Mouse (Mus musculus): ENCODE measurements at regions not wholly inside any gene's neighbourhood (a gene's known extent, or its start where the extent isn't known, plus 50 kb on each side); places are given as distances from the start of the nearest gene placed in this dataset.
"Not testable (repeated sequence)": the region's sequence is repeated elsewhere in the genome, so short reads cannot be mapped to it uniquely, and the experiment has no call there.

GRCm38 (mm10) chr5:100309807-100310165 is 106.2 kb downstream of the Sec31a start:
- H3K27me3 ChIP-seq (replicated peaks) = peaks cover 4% of the 10 kb centered on the region
- TF ChIP-seq FLI1 (IDR thresholded peaks at IDR 0.05; ENCODE audit: low read length) = no peak
- TF ChIP-seq GATA1 (IDR thresholded peaks at IDR 0.05; ENCODE audit: borderline replicate concordance, low read length) = no peak
- H3K4me3 ChIP-seq (replicated peaks) = no peak overlapping the region
- peaks cover 10% of the 10 kb centered on the region for H3K9me3 ChIP-seq
- no peaks in the 10 kb centered on the region for H3K4me1 ChIP-seq
- no peaks in the 10 kb centered on the region for H3K36me3 ChIP-seq (replicated peaks; ENCODE audit: low read length)

GRCm38 (mm10) chr5:100309071-100309806 is 106.8 kb downstream of the Sec31a start:
- Histone ChIP-seq H3K4me1 (no peaks in the 10 kb centered on the region), H3K36me3 (replicated peaks; ENCODE audit: low read length) (no peaks in the 10 kb centered on the region), H3K27me3 (replicated peaks) (peaks cover 3% of the 10 kb centered on the region), H3K4me3 (replicated peaks) (no peak overlapping the region), H3K9me3 (peaks cover 5% of the 10 kb centered on the region)
- no peak for TF ChIP-seq GATA1 (IDR thresholded peaks at IDR 0.05; ENCODE audit: borderline replicate concordance, low read length)
- TF ChIP-seq FLI1 (IDR thresholded peaks at IDR 0.05; ENCODE audit: low read length) = no peak

GRCm38 (mm10) chr5:100304403-100304802 is 111.6 kb downstream of the Sec31a start:
- Histone ChIP-seq H3K4me3 (replicated peaks) (no peak overlapping the region), H3K27me3 (replicated peaks) (peaks cover 10% of the 10 kb centered on the region), H3K36me3 (replicated peaks; ENCODE audit: low read length) (no peaks in the 10 kb centered on the region), H3K4me1 (no peaks in the 10 kb centered on the region), H3K9me3 (peaks cover 11% of the 10 kb centered on the region)
- TF ChIP-seq GATA1 (IDR thresholded peaks at IDR 0.05; ENCODE audit: borderline replicate concordance, low read length) = no peak

GRCm38 (mm10) chr5:100302068-100302775 is 113.8 kb downstream of the Sec31a start:
- Histone ChIP-seq H3K4me3 (replicated peaks) (no peak overlapping the region), H3K9me3 (peaks cover 25% of the 10 kb centered on the region), H3K36me3 (replicated peaks; ENCODE audit: low read length) (no peaks in the 10 kb centered on the region), H3K27me3 (replicated peaks) (peaks cover 10% of the 10 kb centered on the region), H3K4me1 (no peaks in the 10 kb centered on the region)
- TF ChIP-seq GATA1 (IDR thresholded peaks at IDR 0.05; ENCODE audit: borderline replicate concordance, low read length) (no peak), FLI1 (IDR thresholded peaks at IDR 0.05; ENCODE audit: low read length) (no peak)

GRCm38 (mm10) chr5:100299141-100299540 is 116.9 kb downstream of the Sec31a start:
- Histone ChIP-seq H3K4me3 (replicated peaks) (no peak overlapping the region), H3K4me1 (no peaks in the 10 kb centered on the region), H3K36me3 (replicated peaks; ENCODE audit: low read length) (no peaks in the 10 kb centered on the region), H3K27me3 (replicated peaks) (peaks cover 8% of the 10 kb centered on the region), H3K9me3 (peaks cover 25% of the 10 kb centered on the region)
- no peak for TF ChIP-seq FLI1 (IDR thresholded peaks at IDR 0.05; ENCODE audit: low read length)
- TF ChIP-seq GATA1 (IDR thresholded peaks at IDR 0.05; ENCODE audit: borderline replicate concordance, low read length) = no peak

GRCm38 (mm10) chr5:100294189-100294588 is 121.8 kb downstream of the Sec31a start:
- Histone ChIP-seq H3K4me1 (no peaks in the 10 kb centered on the region), H3K4me3 (replicated peaks) (no peak overlapping the region), H3K9me3 (peaks cover 19% of the 10 kb centered on the region), H3K36me3 (replicated peaks; ENCODE audit: low read length) (no peaks in the 10 kb centered on the region), H3K27me3 (replicated peaks) (no peaks in the 10 kb centered on the region)
- TF ChIP-seq FLI1 (IDR thresholded peaks at IDR 0.05; ENCODE audit: low read length) (no peak), GATA1 (IDR thresholded peaks at IDR 0.05; ENCODE audit: borderline replicate concordance, low read length) (no peak)

- no peaks in the 10 kb centered on the region for H3K4me1 ChIP-seq
- H3K9me3 ChIP-seq = peaks cover 15% of the 10 kb centered on the region; the same call in 1 of the 2 replicates
- TF ChIP-seq FLI1 (IDR thresholded peaks at IDR 0.05; ENCODE audit: low read length) (no peak), GATA1 (IDR thresholded peaks at IDR 0.05; ENCODE audit: borderline replicate concordance, low read length) (no peak)
- peaks cover 6% of the 10 kb centered on the region for H3K27me3 ChIP-seq (replicated peaks)
- no peak overlapping the region for H3K4me3 ChIP-seq (replicated peaks)
- no peaks in the 10 kb centered on the region for H3K36me3 ChIP-seq (replicated peaks; ENCODE audit: low read length)
Observed at GRCm38 (mm10) chr5:100280215-100280614, 120.6 kb upstream of the Tmem150c start.

GRCm38 (mm10) chr5:100279474-100279873 is 119.9 kb upstream of the Tmem150c start:
- H3K36me3 ChIP-seq (replicated peaks; ENCODE audit: low read length) = no peaks in the 10 kb centered on the region
- peaks cover 17% of the 10 kb centered on the region for H3K9me3 ChIP-seq
- TF ChIP-seq GATA1 (IDR thresholded peaks at IDR 0.05; ENCODE audit: borderline replicate concordance, low read length) = no peak
- no peak for TF ChIP-seq FLI1 (IDR thresholded peaks at IDR 0.05; ENCODE audit: low read length)
- H3K4me1 ChIP-seq = no peaks in the 10 kb centered on the region
- H3K27me3 ChIP-seq (replicated peaks) = peaks cover 5% of the 10 kb centered on the region
- H3K4me3 ChIP-seq (replicated peaks) = no peak overlapping the region

GRCm38 (mm10) chr5:100274674-100275073 is 115.1 kb upstream of the Tmem150c start:
- H3K36me3 ChIP-seq (replicated peaks; ENCODE audit: low read length) = no peaks in the 10 kb centered on the region

GRCm38 (mm10) chr5:100271975-100272374 is 112.4 kb upstream of the Tmem150c start:
- H3K4me3 ChIP-seq (replicated peaks); H3K4me1 ChIP-seq; H3K36me3 ChIP-seq (replicated peaks; ENCODE audit: low read length); H3K27me3 ChIP-seq (replicated peaks): not testable (repeated sequence)
- H3K9me3 ChIP-seq = peaks cover 46% of the 10 kb centered on the region

More at GRCm38 (mm10) chr5:100274674-100275073, 115.1 kb upstream of the Tmem150c start:
- TF ChIP-seq GATA1 (IDR thresholded peaks at IDR 0.05; ENCODE audit: borderline replicate concordance, low read length) = no peak
- TF ChIP-seq FLI1 (IDR thresholded peaks at IDR 0.05; ENCODE audit: low read length) = no peak
- no peaks in the 10 kb centered on the region for H3K4me1 ChIP-seq
- peaks cover 44% of the 10 kb centered on the region for H3K9me3 ChIP-seq
- peaks cover 2% of the 10 kb centered on the region for H3K27me3 ChIP-seq (replicated peaks)
- H3K4me3 ChIP-seq (replicated peaks) = no peak overlapping the region

All from megakaryocyte, embryonic 14.5 days (primary cell).